Mouse (Mus musculus) cerebellum, postnatal 25 days (tissue): Measurements from ENCODE around the gene Ppil6.

Experiments
- DNase-seq, 2 experiments: peaks; one replicate each; pipeline ENCODE4 v3.0.0; 2021; ENCODE audit warnings: mixed read lengths in 2 of 2

The Ppil6 gene

GRCm38 (mm10) chr10:41536714-41537113, 46.5 kb downstream of the Ppil6 start:
- DNase-seq, result no peak

- DNase-seq, result no peak
Observed at GRCm38 (mm10) chr10:41537226-41537982, 47.2 kb downstream of the Ppil6 start.

GRCm38 (mm10) chr10:41537983-41538330, 47.7 kb downstream of the Ppil6 start:
- DNase-seq, result no peak

- no peak for DNase-seq
Observed at GRCm38 (mm10) chr10:41538986-41539385, 48.7 kb downstream of the Ppil6 start.

GRCm38 (mm10) chr10:41542057-41542456, 51.8 kb downstream of the Ppil6 start:
- no peak for DNase-seq

GRCm38 (mm10) chr10:41543439-41543838, 53.2 kb downstream of the Ppil6 start:
- no peak for DNase-seq

- no peak for DNase-seq
Observed at GRCm38 (mm10) chr10:41543844-41544243, 53.6 kb downstream of the Ppil6 start.

- no peak for DNase-seq
Observed at GRCm38 (mm10) chr10:41544481-41545190, 54.4 kb downstream of the Ppil6 start.

- DNase-seq, result no peak
Observed at GRCm38 (mm10) chr10:41545224-41545755, 55.1 kb downstream of the Ppil6 start.

GRCm38 (mm10) chr10:41546396-41547165, 56.3 kb downstream of the Ppil6 start:
- peak; percentile 32 to 43 for DNase-seq

GRCm38 (mm10) chr10:41550711-41551110, 60.5 kb downstream of the Ppil6 start:
- no peak for DNase-seq

GRCm38 (mm10) chr10:41552319-41552718, 62.1 kb downstream of the Ppil6 start:
- DNase-seq, result no peak

- DNase-seq, result peak; percentile 20 to 28
Observed at GRCm38 (mm10) chr10:41552847-41553589, 62.8 kb downstream of the Ppil6 start.

- DNase-seq, result no peak
Observed at GRCm38 (mm10) chr10:41553711-41554110, 63.5 kb downstream of the Ppil6 start.

GRCm38 (mm10) chr10:41555081-41555480, 64.8 kb downstream of the Ppil6 start:
- no peak for DNase-seq

GRCm38 (mm10) chr10:41558401-41558800, 68.2 kb downstream of the Ppil6 start:
- DNase-seq, result no peak

- DNase-seq, result no peak
Observed at GRCm38 (mm10) chr10:41561701-41562395, 71.6 kb downstream of the Ppil6 start.
